Mouse (Mus musculus): Measurements from ENCODE around the gene Nphp3.

DNA sequence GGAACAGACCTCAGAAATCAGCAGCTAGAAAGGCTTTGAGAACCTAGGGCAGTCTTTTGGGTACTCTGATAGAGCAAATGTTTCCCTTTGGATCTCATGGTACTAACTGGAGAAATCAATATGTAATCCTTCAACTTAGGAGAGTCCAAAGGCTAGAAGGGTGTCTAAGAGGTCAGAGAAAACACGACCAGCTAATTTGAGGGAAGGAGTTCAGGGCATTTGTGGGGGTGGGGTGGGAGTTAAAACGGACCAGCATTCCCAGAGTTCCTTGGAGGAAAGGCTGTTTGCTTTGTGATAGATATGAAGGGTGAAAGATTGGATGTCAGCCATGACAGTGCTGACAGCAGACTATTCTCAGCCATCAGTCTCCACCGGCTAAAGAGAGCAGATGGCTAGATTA lies 1.7 kb upstream of the Nphp3 start:
- no peak for TF ChIP-seq POLR2A (IDR thresholded peaks at IDR 0.05; ENCODE audit: insufficient read depth, low read length)
- no peak for TF ChIP-seq CTCF (IDR thresholded peaks at IDR 0.05; ENCODE audit: low read depth, low read length)
- TF ChIP-seq EP300 (IDR thresholded peaks at IDR 0.05; ENCODE audit: insufficient read depth, low read depth, low read length), result no peak

Data from ES-Bruce4 (cell line).